Mouse (Mus musculus) common myeloid progenitor, adult 5-6 weeks (primary cell): ENCODE data around the gene Apold1. TPM values are rescaled to one million over a fixed set of nuclear protein-coding genes. Genes with fewer than 3 reads are reported as not detected.
A peak's percentile ranks its signal among the peaks of the same experiment; 100 is the strongest.

Experiments
- ATAC-seq: replicated peaks from 2 replicates; pipeline ENCODE4 v1.8.0; 2016; ENCODE audit warnings: low read depth, mild to moderate bottlenecking, moderate TSS enrichment, inconsistent platforms; ENCODE audit not compliant: poor library complexity, severe bottlenecking
- total RNA-seq: library from RNA; stranded (forward); fragments of 200-1000, 187-1606 nt; gene quantifications from 2 replicates; pipeline ENCODE4 v1.2.3, GENCODE M21; 2017

The Apold1 gene
- total RNA-seq, 1 experiment from 2014 or later: 0.64 TPM

DNA sequence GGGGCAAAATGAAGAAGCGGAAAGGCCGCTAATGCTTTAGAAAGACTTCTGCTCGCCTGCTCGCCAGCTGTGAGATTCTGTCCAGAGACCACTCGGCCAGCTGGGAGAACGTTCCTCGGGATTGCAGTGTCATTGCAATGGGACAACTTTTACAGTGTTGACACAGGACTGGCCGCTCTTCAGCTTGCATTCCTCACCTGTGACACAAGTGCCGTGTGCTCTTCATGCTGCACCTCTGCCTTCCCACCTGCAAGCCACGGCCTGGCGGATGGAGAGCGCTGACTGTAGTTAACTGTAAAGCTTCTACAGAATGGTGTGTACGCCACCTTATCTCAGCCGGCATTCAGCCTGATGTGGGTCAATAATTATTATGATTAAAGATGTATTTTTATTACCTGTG lies 41.9 kb downstream of the Apold1 start:
- no peak for ATAC-seq

DNA sequence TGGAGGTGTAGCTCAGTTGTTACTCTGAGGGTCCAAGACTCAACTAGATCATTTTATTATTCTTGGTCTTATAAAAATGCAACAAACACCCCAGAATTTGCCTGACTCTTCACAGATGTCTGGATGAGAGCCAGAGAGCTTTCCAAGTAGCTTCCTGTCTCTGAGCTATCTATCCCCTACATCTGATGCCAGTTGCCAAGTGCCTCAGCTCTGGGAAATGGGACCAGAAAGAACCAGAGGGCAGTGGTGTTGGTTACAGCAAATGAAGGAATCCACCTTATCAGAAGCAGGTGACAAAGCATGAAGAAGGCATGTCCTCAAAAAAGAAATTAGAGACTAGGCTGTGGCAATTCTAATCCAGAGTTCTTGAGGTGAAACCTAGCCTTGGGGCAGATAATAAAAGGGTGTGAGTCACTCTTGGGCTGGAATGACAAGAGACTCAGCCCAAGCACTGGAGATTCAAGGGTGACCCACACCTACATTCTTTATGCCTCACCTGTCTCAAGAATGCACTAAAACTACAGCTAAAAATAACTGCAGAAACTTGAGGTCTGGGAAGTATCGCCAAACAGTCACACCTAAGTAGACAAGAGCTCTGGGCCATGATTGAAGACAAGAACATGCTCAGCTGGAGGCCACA lies 43.4 kb downstream of the Apold1 start:
- ATAC-seq: 0 out of 2 replicates have a peak, but pooled peaks have one; percentile 3

DNA sequence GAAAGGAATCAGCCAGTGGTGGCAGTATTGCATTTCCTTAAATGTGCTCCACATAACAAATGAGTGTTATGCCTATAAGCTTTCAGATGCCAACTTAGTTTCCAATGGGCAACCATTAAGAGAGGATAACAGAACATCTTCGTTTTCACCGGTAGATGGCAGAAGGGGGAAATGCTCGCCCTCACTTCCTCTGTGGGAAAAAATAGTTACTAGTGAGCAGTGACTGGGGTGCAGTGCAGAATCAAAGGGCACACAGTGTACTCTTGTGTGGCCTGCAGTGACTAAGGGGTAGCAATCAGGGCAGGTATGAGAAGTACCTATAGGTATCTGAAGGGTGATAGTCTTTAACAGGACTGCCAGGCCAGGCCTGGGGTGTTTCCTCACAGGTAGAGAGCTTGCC lies 44.7 kb downstream of the Apold1 start:
- ATAC-seq: peak; percentile 84

DNA sequence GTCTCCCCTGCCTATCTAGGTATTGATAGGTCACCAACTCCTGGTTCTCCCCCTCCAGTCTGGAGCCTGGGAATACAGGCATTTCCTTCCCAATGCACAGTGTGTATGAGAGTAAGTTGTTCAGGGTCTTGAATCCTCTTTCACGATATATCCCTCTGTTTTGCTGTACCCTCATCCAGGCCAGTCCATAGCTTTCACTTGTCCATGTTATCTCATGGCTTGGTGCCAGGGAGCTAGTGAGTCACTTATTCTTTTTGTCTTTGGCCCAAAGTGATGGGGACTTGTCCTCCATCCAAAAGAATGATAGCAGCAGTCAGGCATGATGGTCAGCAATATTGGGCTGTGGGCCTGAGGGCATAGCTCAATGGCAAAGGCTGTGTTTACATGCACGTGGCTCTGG lies 45.2 kb downstream of the Apold1 start:
- ATAC-seq: no peak

DNA sequence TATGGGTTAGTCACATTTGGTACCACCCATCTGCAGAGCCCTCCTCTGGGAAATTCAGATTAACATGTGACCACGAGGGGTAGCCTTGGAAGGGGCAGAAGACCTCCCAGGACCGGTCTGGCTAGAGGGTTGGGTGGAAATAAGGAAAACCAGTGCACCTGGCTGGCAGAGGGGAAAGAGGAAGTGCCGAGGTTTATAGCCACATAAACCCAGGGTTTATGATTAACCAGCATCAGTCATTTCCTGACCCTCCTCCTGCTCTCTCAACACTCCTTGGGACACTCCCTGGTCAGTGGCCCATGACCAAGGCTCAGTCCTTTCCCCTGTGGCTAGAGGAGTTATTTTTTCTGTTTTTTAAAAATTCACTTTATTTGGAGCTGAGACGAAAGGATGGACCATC lies 47.7 kb downstream of the Apold1 start:
- ATAC-seq: 0 out of 2 replicates have a peak, but pooled peaks have one; percentile 21

Other genes with a start within 250 kb of the Apold1 start
- gene Dusp16, start 189.1 kb upstream of the Apold1 start, total RNA-seq: 4.9 and 9.5 TPM in 2 replicates
- 5.1 and 11.6 TPM in 2 replicates for gene Crebl2, start 151.6 kb upstream of the Apold1 start, total RNA-seq
- 7.8 and 9.9 TPM in 2 replicates for gene Gpr19, start 83.1 kb upstream of the Apold1 start, total RNA-seq
- gene Cdkn1b, start 61.3 kb upstream of the Apold1 start, total RNA-seq: 61.3 and 66.2 TPM in 2 replicates
- gene Ddx47, start 29.9 kb downstream of the Apold1 start, total RNA-seq: 139 and 149 TPM in 2 replicates
- 0.15 and 0.69 TPM in 2 replicates for gene Gprc5a, start 83.9 kb downstream of the Apold1 start, total RNA-seq
- gene Gprc5d, start 136.6 kb downstream of the Apold1 start, total RNA-seq: not detected in 2 replicates
- gene Fam234b, start 216.3 kb downstream of the Apold1 start, total RNA-seq: 15.9 and 26.0 TPM in 2 replicates
- gene Hebp1, start 216.3 kb downstream of the Apold1 start, total RNA-seq: 28.5 and 30.1 TPM in 2 replicates